Mouse (Mus musculus) kidney, embryonic 14.5 days (tissue): ENCODE data around the gene Gipr. TPM values are rescaled to one million over a fixed set of nuclear protein-coding genes. Genes with fewer than 3 reads are reported as not detected.

Source experiments
- ATAC-seq: fragments of 200-750 bp; cut with Nextera tagmentation; 2 replicates; pipeline ENCODE4 v1.8.0; 2017; ENCODE audit warnings: moderate number of reproducible peaks, mild to moderate bottlenecking, moderate TSS enrichment, moderate library complexity; ENCODE audit not compliant: low FRiP score, low TSS enrichment
- H3K27ac ChIP-seq: fragments of 300-500 bp; sonication (generic); 2 replicates; pipeline ENCODE4 v1.5.1; 2014; ENCODE audit warnings: low read depth, mild to moderate bottlenecking, low read length, moderate library complexity, mixed read lengths
- H3K27me3 ChIP-seq: fragments of 300-500 bp; sonication (generic); 2 replicates; pipeline ENCODE4 v1.6.1; 2014; ENCODE audit warnings: mild to moderate bottlenecking, low read length; ENCODE audit not compliant: control insufficient read depth, insufficient read depth
- H3K36me3 ChIP-seq: fragments of 300-500 bp; sonication (generic); 2 replicates; pipeline ENCODE4 v1.6.1; 2014; ENCODE audit warnings: low read length, mixed read lengths; ENCODE audit not compliant: control insufficient read depth, insufficient read depth
- H3K4me1 ChIP-seq: fragments of 300-500 bp; sonication (generic); 2 replicates; pipeline ENCODE4 v1.6.1; 2014; ENCODE audit warnings: low read length, mixed read lengths; ENCODE audit not compliant: control insufficient read depth, insufficient read depth
- H3K4me2 ChIP-seq: fragments of 300-500 bp; sonication (generic); replicated peaks from 2 replicates; pipeline ENCODE4 v1.6.1; 2014; ENCODE audit warnings: low read depth, mild to moderate bottlenecking, low read length
- H3K4me3 ChIP-seq: fragments of 300-500 bp; sonication (generic); 2 replicates; pipeline ENCODE4 v1.5.1; 2014; ENCODE audit warnings: mild to moderate bottlenecking, low read length
- H3K9ac ChIP-seq: fragments of 300-500 bp; sonication (generic); 2 replicates; pipeline ENCODE4 v1.6.1; 2014; ENCODE audit warnings: low read depth, mild to moderate bottlenecking, low read length, moderate library complexity
- H3K9me3 ChIP-seq: fragments of 300-500 bp; sonication (generic); 2 replicates; pipeline ENCODE4 v1.6.1; 2016; ENCODE audit warnings: low read length; ENCODE audit not compliant: control insufficient read depth
- WGBS: fragments of 180-500 bp; shearing (Covaris S2); extraction: QIAGEN DNeasy Blood & Tissue Kit; methylation state at CpG from one replicate; pipeline ENCODE4 v1.1.7; 2014; 5-methylcytosine and 5-hydroxymethylcytosine counted together
- polyA plus RNA-seq: library from polyadenylated mRNA; unstranded; fragments of >200 nt; fragmentation: Nextera tagmentation; extraction: Ambion mirVana; gene quantifications from 2 replicates; pipeline ENCODE4 v1.2.1, GENCODE M21; 2014

The Gipr gene
- polyA plus RNA-seq, 1 experiment from 2014 or later, result 0.45 TPM

DNA sequence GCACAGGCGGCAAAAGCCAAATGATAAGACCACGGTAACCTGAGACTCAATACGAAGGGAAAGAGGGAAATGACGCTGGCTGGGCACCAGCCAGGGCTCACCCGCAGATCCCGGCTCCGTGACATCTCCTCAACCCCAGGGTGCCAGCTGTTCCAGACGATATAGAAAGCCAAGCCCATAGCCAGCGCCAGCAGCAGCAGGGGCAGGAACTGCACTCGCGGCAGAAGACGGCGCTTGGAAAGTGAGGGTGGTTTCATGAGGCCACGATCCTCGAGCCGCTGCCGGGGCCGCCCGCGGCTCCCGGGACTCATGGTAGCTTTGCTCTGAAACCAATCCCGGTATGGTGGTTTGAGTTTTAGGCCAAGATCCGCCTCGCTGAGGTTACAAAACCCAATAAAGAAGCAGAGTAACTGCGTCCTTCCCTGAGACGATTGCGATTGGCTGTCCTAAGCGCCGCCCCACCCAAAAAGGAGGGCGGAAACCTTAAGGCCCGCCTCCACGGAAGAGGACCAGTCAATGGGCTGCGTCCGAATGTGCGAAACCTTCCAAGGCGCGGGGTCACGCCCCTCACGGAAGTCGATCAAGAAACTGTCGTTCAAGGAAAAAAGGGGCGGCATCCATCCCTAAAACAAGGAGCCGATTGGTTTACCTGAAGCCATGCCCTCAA is 16.9 kb downstream of the Gipr start, which contains the start of gene Qpctl:
Gene Qpctl, minus strand, starts transcription at position 417 of the 667 bp plus-strand sequence.
- Histone ChIP-seq H3K36me3 (peaks cover 25% of the 10 kb centered on the region; the same call in 1 of the 2 replicates), H3K9me3 (no peaks in the 10 kb centered on the region), H3K27me3 (no peaks in the 10 kb centered on the region), H3K4me3 (peak within 1 kb of the TSS; percentile 69), H3K27ac (peak within 1 kb of the TSS; percentile 53), H3K4me1 (peaks cover 15% of the 10 kb centered on the region), H3K4me2 (peak within 1 kb of the TSS; percentile 87), H3K9ac (peak within 1 kb of the TSS; percentile 69)
- ATAC-seq, result peak; percentile 97
- under 1% methylated on average over 43 of the region's 43 CpGs for WGBS

- H3K27me3 ChIP-seq, result no peaks in the 10 kb centered on the region
- WGBS, result 8% methylated on average over 20 of the region's 20 CpGs
Measured at GRCm38 (mm10) chr7:19148180-19148874, 17.6 kb downstream of the Gipr start.

DNA sequence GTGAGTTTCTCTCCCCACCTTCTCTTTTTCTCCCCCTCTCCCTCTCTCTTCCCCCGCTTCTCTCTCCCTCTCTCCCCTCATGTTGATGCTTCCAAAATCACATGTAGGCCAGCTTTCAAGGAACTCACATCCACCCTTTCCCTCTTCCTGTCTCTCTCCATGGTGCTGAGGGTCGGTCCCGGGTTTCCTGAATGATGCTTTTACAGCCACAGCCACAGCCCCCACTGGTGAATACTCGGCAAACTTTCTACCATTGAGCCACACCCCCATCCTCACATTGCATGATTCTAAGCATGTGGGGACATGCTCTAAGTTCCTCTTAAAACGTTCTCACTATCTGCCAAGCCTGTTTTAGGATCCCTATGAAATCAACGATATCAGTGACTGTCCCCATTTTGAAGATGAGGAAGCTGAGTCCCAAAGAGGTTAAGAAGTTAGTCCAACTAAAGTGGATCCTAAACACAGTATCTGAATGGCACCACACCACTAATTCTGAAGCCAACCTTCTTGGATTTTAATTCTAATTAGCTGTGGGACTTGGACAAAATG is 18.4 kb downstream of the Gipr start:
- Histone ChIP-seq H3K36me3 (peaks cover 13% of the 10 kb centered on the region; the same call in 1 of the 2 replicates), H3K27me3 (no peaks in the 10 kb centered on the region), H3K27ac (no peak overlapping the region), H3K4me2 (peak overlapping the region; percentile 87), H3K4me1 (peaks cover 15% of the 10 kb centered on the region), H3K4me3 (no peak overlapping the region), H3K9me3 (no peaks in the 10 kb centered on the region), H3K9ac (no peak overlapping the region)
- 42% methylated on average over 6 of the region's 6 CpGs for WGBS
- no peak for ATAC-seq

More at GRCm38 (mm10) chr7:19148180-19148874, 17.6 kb downstream of the Gipr start:
- peaks cover 15% of the 10 kb centered on the region for H3K4me1 ChIP-seq
- H3K4me2 ChIP-seq, result peak overlapping the region; percentile 87
- ATAC-seq, result no peak
- H3K27ac ChIP-seq, result no peak overlapping the region
- H3K9me3 ChIP-seq, result no peaks in the 10 kb centered on the region
- peak overlapping the region; percentile 69 for H3K4me3 ChIP-seq
- H3K36me3 ChIP-seq, result peaks cover 18% of the 10 kb centered on the region; the same call in 1 of the 2 replicates
- peak overlapping the region; percentile 61 for H3K9ac ChIP-seq

- ATAC-seq, result no peak
- H3K27ac ChIP-seq, result no peak overlapping the region
- peaks cover 6% of the 10 kb centered on the region; the same call in 1 of the 2 replicates for H3K36me3 ChIP-seq
- no peak overlapping the region for H3K9ac ChIP-seq
- H3K4me3 ChIP-seq, result no peak overlapping the region
- no peak overlapping the region for H3K4me2 ChIP-seq
- H3K27me3 ChIP-seq, result no peaks in the 10 kb centered on the region
- H3K4me1 ChIP-seq, result peaks cover 15% of the 10 kb centered on the region
- no peaks in the 10 kb centered on the region for H3K9me3 ChIP-seq
- WGBS, result 86% methylated on average over 10 of the region's 10 CpGs
Measured at GRCm38 (mm10) chr7:19146793-19147192, 19.1 kb downstream of the Gipr start.

GRCm38 (mm10) chr7:19137380-19137779 is 28.5 kb downstream of the Gipr start:
- Histone ChIP-seq H3K9me3 (no peaks in the 10 kb centered on the region), H3K36me3 (peaks cover 60% of the 10 kb centered on the region), H3K27ac (no peak overlapping the region), H3K4me3 (no peak overlapping the region), H3K9ac (no peak overlapping the region), H3K27me3 (no peaks in the 10 kb centered on the region), H3K4me2 (no peak overlapping the region), H3K4me1 (no peaks in the 10 kb centered on the region)
- no peak for ATAC-seq
- WGBS, result 51% methylated on average over 5 of the region's 5 CpGs

DNA sequence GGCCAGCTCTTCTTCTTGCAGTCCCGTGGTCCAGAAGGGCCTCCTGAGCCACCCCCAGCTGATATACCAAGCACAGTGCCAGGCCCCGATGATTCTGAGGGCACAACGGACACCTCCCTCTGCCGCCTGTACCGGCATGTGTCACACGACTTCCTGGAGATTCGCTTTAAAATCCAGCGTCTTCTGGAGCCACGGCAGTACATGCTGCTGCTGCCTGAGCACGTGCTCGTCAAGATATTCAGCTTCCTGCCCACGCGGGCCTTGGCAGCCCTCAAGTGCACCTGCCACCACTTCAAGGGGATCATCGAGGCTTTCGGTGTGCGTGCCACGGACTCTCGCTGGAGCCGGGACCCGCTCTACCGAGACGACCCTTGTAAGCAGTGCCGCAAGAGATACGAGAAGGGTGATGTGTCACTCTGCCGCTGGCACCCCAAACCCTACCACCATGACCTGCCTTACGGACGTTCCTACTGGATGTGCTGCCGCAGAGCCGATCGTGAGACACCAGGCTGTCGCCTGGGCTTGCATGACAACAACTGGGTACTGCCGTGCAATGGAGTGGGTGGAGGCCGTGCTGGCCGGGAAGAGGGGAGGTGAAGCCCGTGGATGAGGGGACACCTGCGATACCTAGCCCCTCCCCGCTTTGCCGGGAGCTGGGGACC is 29.1 kb downstream of the Gipr start:
- Histone ChIP-seq H3K27ac (no peak overlapping the region), H3K4me1 (no peaks in the 10 kb centered on the region), H3K9me3 (no peaks in the 10 kb centered on the region), H3K27me3 (no peaks in the 10 kb centered on the region), H3K36me3 (peaks cover 60% of the 10 kb centered on the region), H3K9ac (no peak overlapping the region), H3K4me3 (no peak overlapping the region), H3K4me2 (no peak overlapping the region)
- ATAC-seq, result 0 out of 2 replicates have a peak, but pooled peaks have one; percentile 24
- 92% methylated on average over 38 of the region's 38 CpGs for WGBS

DNA sequence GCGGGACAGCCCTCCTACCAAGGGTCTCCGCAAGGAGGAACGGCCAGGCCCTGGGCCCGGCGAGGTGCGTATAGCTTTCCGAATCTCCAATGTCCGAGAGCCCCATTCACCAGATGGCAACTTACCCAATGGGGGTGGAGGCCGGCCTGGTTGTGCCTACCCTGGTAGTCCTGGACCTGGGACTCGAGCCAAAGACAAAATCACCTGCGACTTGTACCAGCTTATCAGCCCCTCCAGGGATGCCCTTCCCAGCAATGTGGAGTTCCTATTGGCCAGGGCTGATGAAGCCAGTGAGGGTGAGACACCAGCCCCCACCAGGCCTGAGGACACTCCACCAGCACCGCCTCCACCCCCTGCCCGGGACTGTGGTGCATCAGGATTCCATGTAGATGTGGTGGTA is 29.8 kb downstream of the Gipr start:
- H3K9me3 ChIP-seq, result no peaks in the 10 kb centered on the region
- H3K4me1 ChIP-seq, result no peaks in the 10 kb centered on the region
- H3K27ac ChIP-seq, result no peak overlapping the region
- H3K4me3 ChIP-seq, result no peak overlapping the region
- no peak overlapping the region for H3K9ac ChIP-seq
- no peak for ATAC-seq
- H3K4me2 ChIP-seq, result no peak overlapping the region
- H3K27me3 ChIP-seq, result no peaks in the 10 kb centered on the region
- peaks cover 58% of the 10 kb centered on the region for H3K36me3 ChIP-seq
- WGBS, result 98% methylated on average over 13 of the region's 13 CpGs

GRCm38 (mm10) chr7:19131324-19131848 is 34.5 kb downstream of the Gipr start:
- peak overlapping the region; percentile 78 for H3K27ac ChIP-seq
- H3K36me3 ChIP-seq, result peaks cover 20% of the 10 kb centered on the region
- peak overlapping the region; percentile 42; the same call in 1 of the 2 replicates for H3K9ac ChIP-seq
- peaks cover 7% of the 10 kb centered on the region; the same call in 1 of the 2 replicates for H3K4me1 ChIP-seq
- no peaks in the 10 kb centered on the region for H3K9me3 ChIP-seq
- no peaks in the 10 kb centered on the region for H3K27me3 ChIP-seq
- H3K4me2 ChIP-seq, result peak overlapping the region; percentile 57
- WGBS, result under 1% methylated on average over 38 of the region's 39 CpGs
- H3K4me3 ChIP-seq, result peak overlapping the region; percentile 44
- ATAC-seq, result peak; percentile 99
